Mouse (Mus musculus) thymus, adult 2 months (tissue): ENCODE results near the gene Kcne3.

Source experiments
- CTCF ChIP-seq: fragments of 200-500 bp; IDR thresholded peaks from 2 replicates; pipeline ENCODE4 v1.5.1; 2012; ENCODE audit warnings: mild to moderate bottlenecking, control low read depth, low read length, moderate library complexity, borderline replicate concordance; ENCODE audit not compliant: control insufficient read depth, poor library complexity, insufficient read depth; ENCODE audit errors: extremely low read depth
- POLR2A ChIP-seq: fragments of 200-500 bp; IDR thresholded peaks from 2 replicates; pipeline ENCODE4 v1.6.1; 2012; ENCODE audit warnings: mild to moderate bottlenecking, low read length, control low read depth, moderate library complexity; ENCODE audit not compliant: control insufficient read depth, poor library complexity, insufficient read depth; ENCODE audit errors: extremely low read depth

DNA sequence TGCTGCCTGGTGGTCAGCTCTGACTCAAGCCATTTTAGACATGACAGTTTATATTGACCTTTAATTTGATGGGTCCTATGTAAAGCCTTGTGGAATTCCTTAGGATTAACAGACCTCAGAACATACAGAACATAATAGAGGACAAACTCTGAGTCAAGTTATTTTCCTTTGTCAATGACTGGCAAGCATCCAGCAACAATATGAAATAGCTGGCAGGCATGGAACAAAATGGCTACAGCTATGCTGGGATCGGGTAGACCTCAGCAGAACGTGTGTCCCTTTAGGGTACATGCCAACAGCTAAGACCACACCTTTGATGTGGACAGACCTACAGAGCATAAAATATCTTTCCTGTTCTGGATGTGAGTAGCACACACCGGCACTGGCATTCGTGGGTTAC, 12.8 kb upstream of the Kcne3 start:
- no peak for TF ChIP-seq CTCF
- TF ChIP-seq POLR2A = no peak
